Mouse (Mus musculus) brown adipose tissue, adult 24 weeks (tissue): Measurements from ENCODE around the gene Kcns1. TPM values are rescaled to one million over a fixed set of nuclear protein-coding genes. Genes with fewer than 3 reads are reported as not detected.

Experiments used
- H3K27ac ChIP-seq: fragments of 200-500 bp; replicated peaks from 2 replicates; pipeline ENCODE4 v1.5.1; 2012; ENCODE audit warnings: low read depth, mild to moderate bottlenecking, low read length
- H3K4me1 ChIP-seq: fragments of 200-500 bp; 2 replicates; pipeline ENCODE4 v1.6.1; 2012; ENCODE audit warnings: low read length, mixed read lengths; ENCODE audit not compliant: control insufficient read depth, insufficient read depth, insufficient read length
- H3K4me3 ChIP-seq: fragments of 200-500 bp; 2 replicates; pipeline ENCODE4 v1.5.1; 2012; ENCODE audit warnings: low read depth, mild to moderate bottlenecking, low read length, moderate library complexity; ENCODE audit not compliant: insufficient read depth
- polyA plus RNA-seq: library from polyadenylated mRNA; stranded (reverse); fragments of >200 nt; gene quantifications from 2 replicates; pipeline ENCODE4 v1.2.4, GENCODE M21; 2012; ENCODE audit not compliant: missing spikeins, insufficient read depth, insufficient read length

Gene Kcns1
- polyA plus RNA-seq, 1 experiment, result not detected

DNA sequence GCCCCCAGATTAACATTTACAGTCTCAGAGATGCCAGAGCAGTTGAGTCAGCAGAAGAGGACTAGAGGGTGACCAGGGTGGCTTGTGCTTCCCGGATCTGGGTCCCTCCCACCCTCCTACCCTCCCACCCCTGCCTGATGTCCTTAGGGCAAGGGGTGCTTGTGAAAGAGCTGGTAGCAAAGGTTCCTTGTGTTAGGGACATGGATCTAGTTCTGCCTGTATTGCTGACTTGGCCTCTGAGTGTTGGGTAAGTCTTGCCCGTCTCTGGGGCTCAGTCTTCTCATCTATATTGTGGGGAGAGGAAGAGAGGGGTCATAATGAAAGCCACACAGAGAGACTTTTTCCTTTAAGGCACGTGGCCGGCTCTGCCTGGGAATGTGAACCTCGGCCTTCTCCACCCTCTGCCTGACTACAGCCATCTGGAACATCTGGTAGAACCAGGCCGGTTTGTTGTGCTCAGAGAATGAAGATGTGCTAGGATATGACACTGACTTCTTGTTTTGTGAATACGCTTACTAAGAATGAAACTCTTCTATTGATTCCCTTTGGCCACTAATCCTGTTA is 11.9 kb upstream of the Kcns1 start, which contains the start of gene Wfdc5:
Gene Wfdc5, minus strand, starts transcription at position 51 of the 564 bp plus-strand sequence.
- no peak within 1 kb of the TSS for H3K27ac ChIP-seq
- no peak within 1 kb of the TSS for H3K4me3 ChIP-seq
- H3K4me1 ChIP-seq, result no peaks in the 10 kb centered on the region

DNA sequence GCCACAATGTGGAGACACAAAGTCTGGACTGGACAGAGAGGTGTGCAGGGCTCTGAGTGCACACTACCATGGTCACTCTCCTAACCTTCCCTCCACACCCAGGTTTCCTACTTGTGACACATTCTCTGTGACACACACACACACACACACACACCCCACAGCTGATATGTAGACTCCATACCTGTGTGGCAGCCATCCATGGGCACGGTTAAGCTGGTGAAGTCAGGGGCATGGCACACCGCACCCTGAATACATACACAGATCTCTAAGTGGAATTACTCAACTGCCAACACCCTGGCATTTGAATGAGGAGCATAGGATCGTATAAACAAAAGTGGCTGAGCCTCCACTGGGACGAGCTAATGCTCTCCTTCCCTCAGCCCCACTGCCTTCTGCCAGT is 9.9 kb upstream of the Kcns1 start:
- Histone ChIP-seq H3K4me3 (no peak overlapping the region), H3K4me1 (no peaks in the 10 kb centered on the region), H3K27ac (no peak overlapping the region)

DNA sequence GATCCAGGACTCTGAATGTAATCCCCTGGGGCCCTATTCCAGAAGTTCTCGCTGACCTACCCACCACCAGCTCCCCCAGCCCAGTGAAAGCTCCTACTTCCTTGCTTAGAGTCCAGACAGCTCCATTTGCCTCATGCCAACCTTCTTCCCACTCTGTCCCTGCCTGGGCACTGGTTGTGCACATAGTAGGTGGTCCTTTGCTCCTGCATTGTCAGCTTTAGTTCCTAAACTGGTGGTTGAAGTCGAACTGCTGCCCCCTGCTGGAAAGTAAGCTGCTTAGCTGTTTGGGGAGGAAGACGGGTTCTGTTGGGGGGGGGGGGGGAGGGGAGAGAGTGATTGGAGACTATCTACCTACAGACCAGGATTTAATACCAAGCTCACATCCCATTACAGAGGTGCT is 9.2 kb upstream of the Kcns1 start:
- no peaks in the 10 kb centered on the region for H3K4me1 ChIP-seq
- H3K27ac ChIP-seq, result no peak overlapping the region

DNA sequence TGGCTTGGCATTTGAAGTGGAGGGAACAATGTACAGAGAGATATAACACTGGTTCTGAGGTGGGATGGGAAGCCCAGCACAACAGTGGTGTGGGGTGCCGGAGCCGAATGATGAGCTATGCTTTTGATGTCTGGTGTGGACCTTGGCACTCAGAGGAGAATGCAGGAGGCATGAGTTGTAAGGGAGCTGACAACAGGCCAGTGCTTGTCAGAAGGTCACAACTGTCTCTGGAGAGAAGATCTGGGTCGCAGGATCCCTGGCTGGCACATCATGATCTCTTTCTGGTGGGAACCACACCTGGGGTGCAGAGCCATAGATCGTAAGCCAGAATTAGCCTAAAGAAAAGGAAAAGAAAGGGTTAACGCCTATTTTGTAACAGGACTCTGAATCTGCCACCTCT is 6.9 kb upstream of the Kcns1 start:
- H3K4me3 ChIP-seq, result no peak overlapping the region
- no peaks in the 10 kb centered on the region for H3K4me1 ChIP-seq
- H3K27ac ChIP-seq, result no peak overlapping the region

More for the DNA sequence above, 9.2 kb upstream of the Kcns1 start:
- H3K4me3 ChIP-seq, result no peak overlapping the region

DNA sequence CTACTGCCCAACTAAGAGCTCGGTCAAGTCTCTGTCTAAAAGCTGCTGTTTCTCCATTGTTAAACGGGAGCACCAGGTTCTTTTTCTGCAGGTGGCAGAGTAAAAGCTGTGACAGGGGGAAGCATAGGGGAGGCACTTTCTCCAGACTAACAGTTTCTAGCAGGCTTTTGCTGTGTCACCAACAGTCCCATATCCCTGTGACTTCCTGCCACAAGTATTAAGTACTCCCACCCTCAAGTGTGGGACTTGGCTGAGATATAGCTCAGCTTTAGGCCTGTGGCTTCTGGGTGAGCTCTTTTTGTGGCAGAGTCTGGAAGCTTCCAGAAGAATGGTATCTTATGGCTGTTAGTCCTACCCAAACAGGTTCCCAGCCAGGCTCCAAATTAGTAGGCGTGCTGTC is 4.9 kb upstream of the Kcns1 start:
- no peak overlapping the region for H3K4me3 ChIP-seq
- H3K4me1 ChIP-seq, result no peaks in the 10 kb centered on the region
- H3K27ac ChIP-seq, result no peak overlapping the region

DNA sequence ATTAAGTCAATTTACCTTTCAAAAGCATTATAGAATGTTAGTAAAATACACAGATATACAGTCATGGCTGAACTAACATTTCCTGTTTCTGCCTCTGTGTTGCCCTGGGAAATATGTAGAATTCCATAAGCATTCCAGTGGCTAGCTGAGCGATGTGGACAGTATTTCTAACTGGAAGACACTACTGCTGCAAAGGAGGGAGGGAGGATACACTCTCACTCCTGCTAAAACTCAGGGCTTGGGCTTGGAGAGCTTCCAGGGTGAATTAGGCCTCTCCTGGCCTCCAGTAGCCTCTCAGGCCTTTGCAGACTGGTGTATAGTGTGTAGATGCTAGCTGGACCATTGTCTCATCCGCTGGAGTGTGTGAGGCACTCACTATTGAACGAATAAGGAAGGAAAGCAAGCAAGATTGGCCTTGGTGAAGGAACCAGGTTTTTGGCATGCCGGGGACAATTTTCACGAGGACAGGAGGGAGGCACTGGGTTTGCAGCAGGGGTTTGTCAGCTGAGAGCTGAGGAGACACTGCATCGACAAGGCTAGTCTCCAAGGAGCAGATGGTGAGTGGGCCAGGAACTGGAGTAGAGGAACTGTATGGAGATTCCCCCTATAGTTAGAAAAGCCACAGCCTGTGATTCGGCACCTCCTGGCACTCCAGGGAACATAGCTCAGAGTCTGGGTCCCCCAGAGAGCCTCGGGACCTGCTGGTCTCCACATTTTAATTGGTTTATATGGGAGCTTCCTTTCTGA is 3.9 kb upstream of the Kcns1 start:
- H3K27ac ChIP-seq, result no peak overlapping the region
- no peaks in the 10 kb centered on the region for H3K4me1 ChIP-seq
- H3K4me3 ChIP-seq, result no peak overlapping the region

DNA sequence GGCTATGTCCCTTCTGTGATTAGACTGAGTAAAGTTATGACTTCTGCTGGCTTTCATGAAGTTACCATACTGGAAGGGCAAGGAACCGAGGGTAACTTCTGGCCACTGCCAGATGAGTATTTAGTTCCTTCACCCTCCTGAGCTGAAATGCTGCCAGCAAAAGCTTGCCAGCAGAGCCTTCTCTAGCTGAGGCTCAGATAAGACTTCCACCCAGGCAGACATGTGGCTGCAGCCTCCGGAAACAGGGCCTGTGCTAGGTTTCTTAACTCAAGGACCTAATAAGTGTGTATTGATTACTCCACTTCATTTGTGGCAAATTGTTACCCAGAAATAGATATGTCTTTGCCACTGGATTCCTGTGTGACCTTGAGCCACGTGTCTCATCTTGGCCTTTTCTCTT is 2.5 kb upstream of the Kcns1 start:
- H3K4me1 ChIP-seq, result no peaks in the 10 kb centered on the region
- H3K27ac ChIP-seq, result no peak overlapping the region
- no peak overlapping the region for H3K4me3 ChIP-seq

DNA sequence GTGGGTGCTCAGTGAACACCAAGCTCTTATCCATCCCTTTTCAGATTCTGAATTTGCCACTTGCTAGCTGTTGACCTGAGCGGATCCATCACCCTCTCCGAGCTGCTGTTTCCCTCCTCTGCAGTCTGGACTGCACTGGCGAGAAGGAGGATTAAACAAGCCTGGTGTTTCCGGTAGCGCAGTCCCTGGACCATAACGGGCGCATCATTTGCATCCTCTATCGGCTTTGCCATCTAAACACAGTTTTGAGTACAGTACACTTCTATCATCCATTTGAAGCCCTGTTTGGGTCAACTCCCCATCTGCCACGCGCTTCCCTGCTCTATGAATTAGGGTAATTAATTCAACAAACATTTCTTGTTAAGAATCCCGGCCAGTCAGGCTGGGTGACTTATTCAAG is 587 bp downstream of the Kcns1 start:
- no peak overlapping the region for H3K4me3 ChIP-seq
- no peak overlapping the region for H3K27ac ChIP-seq
- no peaks in the 10 kb centered on the region for H3K4me1 ChIP-seq

DNA sequence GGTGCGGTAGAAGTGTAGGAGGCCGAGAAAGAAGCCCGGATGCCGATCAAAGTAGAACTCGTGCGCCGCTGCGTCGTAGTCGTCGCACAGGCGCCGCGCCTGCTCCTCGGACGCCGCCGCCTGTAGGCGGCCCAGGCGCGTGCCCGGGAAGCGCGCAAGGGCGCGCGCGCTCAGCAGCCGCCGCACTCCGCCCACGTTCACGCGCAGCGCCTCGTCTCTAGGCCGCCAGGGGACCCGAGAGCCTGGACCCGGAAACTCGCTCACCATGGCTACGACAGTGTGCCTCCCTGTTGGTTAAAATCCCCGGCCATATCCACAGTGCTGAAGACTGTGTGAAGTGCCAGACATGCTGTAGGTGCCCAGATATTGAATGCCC is 2.4 kb downstream of the Kcns1 start:
- no peak overlapping the region for H3K4me3 ChIP-seq
- H3K27ac ChIP-seq, result no peak overlapping the region

DNA sequence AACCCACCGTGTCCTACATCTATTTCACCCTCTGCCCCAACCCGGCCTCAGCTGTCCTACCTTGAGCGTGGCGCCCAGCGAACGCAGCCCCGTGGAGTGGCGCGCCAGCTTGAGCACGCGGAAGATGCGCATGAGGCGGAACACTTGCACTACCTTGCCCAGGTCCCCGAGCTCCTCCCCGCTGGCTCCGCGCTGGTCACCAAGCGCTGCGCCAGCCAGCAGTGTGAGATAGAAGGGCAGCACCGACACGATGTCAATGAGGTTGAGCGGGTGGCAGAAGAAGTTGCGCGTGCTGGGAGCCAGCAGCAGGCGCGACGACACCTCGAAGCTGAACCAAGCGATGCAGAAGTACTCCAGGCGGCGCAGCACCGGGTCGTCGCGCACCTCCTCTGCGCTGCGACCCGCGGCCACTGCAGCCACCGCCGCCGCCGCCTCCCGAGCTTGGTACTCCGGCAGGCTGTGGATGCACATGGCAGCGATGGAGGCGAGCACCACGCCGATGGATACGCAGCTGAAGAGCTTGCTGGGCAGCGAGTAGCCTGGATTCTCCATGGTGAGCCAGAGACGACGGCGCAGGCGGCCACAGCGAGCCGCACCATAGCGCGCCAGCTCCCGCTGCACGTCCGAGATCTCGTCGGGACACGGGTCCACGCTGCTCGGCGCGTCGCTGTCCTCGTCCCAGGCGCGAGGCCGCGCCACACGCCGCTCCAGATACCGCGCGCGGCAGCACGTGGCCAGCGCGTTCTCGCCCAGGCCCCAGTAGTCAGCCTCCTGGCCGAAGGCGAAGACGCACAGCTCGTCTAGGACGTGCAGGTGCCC is 3.0 kb downstream of the Kcns1 start:
- Histone ChIP-seq H3K4me3 (no peak overlapping the region), H3K4me1 (no peaks in the 10 kb centered on the region), H3K27ac (no peak overlapping the region)

More for the DNA sequence above, 2.4 kb downstream of the Kcns1 start:
- H3K4me1 ChIP-seq, result no peaks in the 10 kb centered on the region

DNA sequence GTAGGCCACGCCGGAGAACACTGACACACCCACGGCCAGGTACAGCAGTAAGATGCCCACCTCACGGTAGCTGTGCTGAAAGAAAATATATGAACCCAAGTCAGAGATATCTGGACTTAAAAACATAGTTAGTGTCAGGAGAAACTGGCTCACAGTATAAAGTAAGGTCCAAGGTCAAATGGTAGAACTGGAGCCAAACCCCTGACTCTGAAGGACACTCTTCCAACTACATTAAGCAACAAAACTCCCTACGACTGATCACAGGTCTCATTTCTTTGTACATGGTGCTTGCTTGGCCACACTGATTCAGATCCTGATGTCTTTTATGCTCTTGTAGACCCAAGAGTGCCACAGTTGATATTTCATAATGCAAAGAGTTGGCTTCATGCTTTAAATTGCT is 6.0 kb downstream of the Kcns1 start:
- Histone ChIP-seq H3K27ac (no peak overlapping the region), H3K4me1 (no peaks in the 10 kb centered on the region), H3K4me3 (no peak overlapping the region)

DNA sequence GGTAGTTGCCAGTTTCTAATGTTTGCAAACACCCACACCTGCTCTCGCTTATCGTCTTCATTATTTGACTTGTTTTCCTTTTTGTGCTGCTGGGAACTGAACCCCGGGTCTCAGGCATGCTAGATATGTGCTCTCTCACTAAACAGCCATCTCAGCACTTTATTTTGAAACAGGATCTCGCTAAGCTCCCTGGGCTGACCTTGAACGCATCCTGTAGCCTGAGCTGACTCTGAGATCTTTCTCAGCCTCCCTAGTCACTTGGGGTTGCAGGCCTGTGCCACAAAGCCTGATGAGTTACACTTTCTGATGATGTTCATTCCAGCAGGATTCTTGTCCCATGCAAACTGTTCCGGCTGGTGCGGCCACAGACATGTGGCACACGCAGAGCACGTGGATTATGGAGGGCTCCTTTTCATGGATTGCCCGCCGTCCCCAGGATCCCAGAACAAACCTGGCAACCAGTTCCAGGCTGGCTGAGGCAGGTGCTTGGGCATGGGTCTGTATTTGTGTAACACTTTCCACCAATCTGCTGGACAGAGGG is 9.3 kb downstream of the Kcns1 start:
- H3K27ac ChIP-seq, result no peak overlapping the region
- H3K4me1 ChIP-seq, result no peaks in the 10 kb centered on the region
- H3K4me3 ChIP-seq, result no peak overlapping the region

DNA sequence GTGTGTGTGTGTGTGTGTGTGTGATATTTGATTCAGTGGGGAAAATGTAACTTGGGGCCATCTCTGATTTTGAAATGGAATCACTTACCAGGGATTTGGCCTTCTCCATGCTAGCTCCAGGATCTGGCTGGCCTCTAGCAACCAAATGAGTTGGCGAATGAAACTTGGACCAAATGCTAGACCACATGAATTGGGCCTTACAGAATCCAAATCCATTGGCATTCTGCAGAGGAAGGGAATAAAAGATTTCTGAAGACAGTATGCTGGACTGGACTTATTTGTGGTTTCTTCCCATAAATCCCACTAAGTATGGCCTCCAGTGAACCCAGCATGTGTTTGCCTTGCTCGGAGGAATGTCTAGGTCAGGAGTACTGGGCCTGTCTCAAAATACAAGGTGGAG is 12.1 kb downstream of the Kcns1 start:
- no peak overlapping the region for H3K27ac ChIP-seq
- no peak overlapping the region for H3K4me3 ChIP-seq
- H3K4me1 ChIP-seq, result no peaks in the 10 kb centered on the region

DNA sequence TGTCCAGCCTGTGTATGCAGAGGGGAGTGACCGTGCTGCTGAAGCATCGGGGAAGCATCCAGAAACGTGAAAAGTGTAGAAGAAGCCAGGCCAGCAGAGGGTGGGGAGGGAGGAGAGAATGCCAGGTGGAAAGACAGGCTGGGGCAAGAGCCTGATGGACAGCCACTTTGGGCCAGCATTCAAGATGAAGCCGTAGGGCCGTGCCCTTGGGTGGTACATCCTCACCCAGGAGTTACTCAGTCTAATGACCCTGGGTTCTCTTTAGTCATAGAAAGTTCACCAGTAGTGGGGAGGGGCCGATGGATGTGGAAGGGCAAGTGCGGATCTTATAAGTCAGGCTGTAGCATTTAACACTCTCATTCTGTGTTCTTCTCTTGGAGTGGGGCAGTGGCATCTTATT is 14.8 kb downstream of the Kcns1 start:
- no peak overlapping the region for H3K27ac ChIP-seq
- H3K4me1 ChIP-seq, result no peaks in the 10 kb centered on the region
- no peak overlapping the region for H3K4me3 ChIP-seq

DNA sequence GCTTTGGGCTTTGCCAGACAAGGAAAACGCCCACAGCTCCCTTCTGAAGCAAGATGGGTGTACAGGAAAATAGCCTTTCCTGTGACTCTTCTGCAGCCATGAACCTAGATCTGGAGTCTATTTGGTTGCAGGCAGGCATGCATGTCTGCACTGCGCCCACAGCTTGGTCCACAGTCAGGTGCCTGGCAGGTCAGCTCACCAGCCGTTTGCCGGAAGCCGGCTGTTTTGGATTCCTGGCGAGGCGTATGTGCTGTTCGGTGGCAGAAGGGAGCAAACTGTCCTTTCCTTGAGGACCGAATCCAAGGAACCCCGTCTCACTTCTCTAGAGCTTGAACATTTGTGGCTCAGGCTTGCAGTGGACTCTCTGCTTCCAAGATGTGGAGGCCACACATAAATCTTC is 16.9 kb downstream of the Kcns1 start:
- H3K4me1 ChIP-seq, result no peaks in the 10 kb centered on the region
- no peak overlapping the region for H3K4me3 ChIP-seq
- no peak overlapping the region for H3K27ac ChIP-seq
